Mouse (Mus musculus) liver, embryonic 13.5 days (tissue): Measurements from ENCODE around the gene Bcl11b. TPM values are rescaled to one million over a fixed set of nuclear protein-coding genes. Genes with fewer than 3 reads are reported as not detected.

Source experiments
- ATAC-seq: fragments of 200-750 bp; cut with Nextera tagmentation; 2 replicates; pipeline ENCODE4 v1.8.0; 2017; ENCODE audit warnings: low read depth, mild to moderate bottlenecking, moderate number of reproducible peaks, moderate library complexity
- DNase-seq: peaks from one replicate; pipeline ENCODE4 v3.0.0; 2022
- H3K27ac ChIP-seq: fragments of 300-500 bp; sonication (generic); 2 replicates; pipeline ENCODE4 v1.5.1; 2015; ENCODE audit warnings: moderate library complexity, mild to moderate bottlenecking, inconsistent platforms
- H3K27me3 ChIP-seq: fragments of 300-500 bp; sonication (generic); 2 replicates; pipeline ENCODE4 v1.6.1; 2015; ENCODE audit warnings: mild to moderate bottlenecking, inconsistent platforms
- H3K36me3 ChIP-seq: fragments of 300-500 bp; sonication (generic); 2 replicates; pipeline ENCODE4 v1.6.1; 2015; ENCODE audit warnings: mild to moderate bottlenecking, inconsistent platforms
- H3K4me1 ChIP-seq: fragments of 300-500 bp; sonication (generic); replicated peaks from 2 replicates; pipeline ENCODE4 v1.6.1; 2015; ENCODE audit warnings: inconsistent platforms
- H3K4me2 ChIP-seq: fragments of 300-500 bp; sonication (generic); 2 replicates; pipeline ENCODE4 v1.6.1; 2015; ENCODE audit warnings: inconsistent platforms, mild to moderate bottlenecking, moderate library complexity
- H3K4me3 ChIP-seq: fragments of 300-500 bp; sonication (generic); replicated peaks from 2 replicates; pipeline ENCODE4 v1.5.1; 2015; ENCODE audit warnings: mild to moderate bottlenecking, inconsistent platforms
- H3K9ac ChIP-seq: fragments of 300-500 bp; sonication (generic); 2 replicates; pipeline ENCODE4 v1.6.1; 2015; ENCODE audit warnings: mild to moderate bottlenecking, inconsistent platforms
- H3K9me3 ChIP-seq: fragments of 300-500 bp; sonication (generic); replicated peaks from 2 replicates; pipeline ENCODE4 v1.6.1; 2016; ENCODE audit warnings: inconsistent platforms
- WGBS: fragments of 180-500 bp; shearing (Covaris S2); methylation state at CpG from one replicate; pipeline ENCODE4 v1.1.7; 2015; ENCODE audit not compliant: insufficient replicate concordance; 5-methylcytosine and 5-hydroxymethylcytosine counted together
- polyA plus RNA-seq: library from polyadenylated mRNA; unstranded; fragments of >200 nt; fragmentation: Nextera tagmentation; extraction: Ambion mirVana; gene quantifications from 2 replicates; pipeline ENCODE4 v1.2.1, GENCODE M21; 2015

Gene Bcl11b
- polyA plus RNA-seq, 1 experiment from 2014 or later = 0.08 TPM

- 66% methylated on average over 5 of the region's 5 CpGs for WGBS
- Histone ChIP-seq H3K9ac (no peak overlapping the region), H3K4me2 (no peak overlapping the region), H3K27me3 (no peaks in the 10 kb centered on the region), H3K27ac (no peak overlapping the region), H3K4me3 (no peak overlapping the region), H3K36me3 (no peaks in the 10 kb centered on the region), H3K9me3 (no peaks in the 10 kb centered on the region), H3K4me1 (no peaks in the 10 kb centered on the region)
- no peak for ATAC-seq
- no peak for DNase-seq
These were observed 115.4 kb downstream of the Bcl11b start for GRCm38 (mm10) chr12:107888049-107888448.

GRCm38 (mm10) chr12:107887621-107888020, 115.8 kb downstream of the Bcl11b start:
- H3K4me1 ChIP-seq = no peaks in the 10 kb centered on the region
- 58% methylated on average over 6 of the region's 6 CpGs for WGBS

GRCm38 (mm10) chr12:107884330-107885065, 118.9 kb downstream of the Bcl11b start:
- 30% methylated on average over 6 of the region's 6 CpGs for WGBS
- Histone ChIP-seq H3K4me2 (no peak overlapping the region), H3K4me1 (no peaks in the 10 kb centered on the region), H3K9me3 (no peaks in the 10 kb centered on the region), H3K27me3 (no peaks in the 10 kb centered on the region), H3K27ac (no peak overlapping the region), H3K9ac (no peak overlapping the region), H3K36me3 (no peaks in the 10 kb centered on the region), H3K4me3 (no peak overlapping the region)
- ATAC-seq = no peak
- DNase-seq = no peak

More at GRCm38 (mm10) chr12:107887621-107888020, 115.8 kb downstream of the Bcl11b start:
- DNase-seq (no peak), ATAC-seq (no peak)
- Histone ChIP-seq H3K27ac (no peak overlapping the region), H3K9me3 (no peaks in the 10 kb centered on the region), H3K27me3 (no peaks in the 10 kb centered on the region), H3K9ac (no peak overlapping the region), H3K4me3 (no peak overlapping the region), H3K36me3 (no peaks in the 10 kb centered on the region), H3K4me2 (no peak overlapping the region)

- H3K4me3 ChIP-seq = no peak overlapping the region
- no peak for ATAC-seq
- DNase-seq = no peak
- no peaks in the 10 kb centered on the region for H3K36me3 ChIP-seq
- no peaks in the 10 kb centered on the region for H3K27me3 ChIP-seq
- WGBS = 64% methylated on average over 9 of the region's 9 CpGs
- H3K9ac ChIP-seq = no peak overlapping the region
- no peak overlapping the region for H3K27ac ChIP-seq
- no peaks in the 10 kb centered on the region for H3K9me3 ChIP-seq
- H3K4me1 ChIP-seq = no peaks in the 10 kb centered on the region
- H3K4me2 ChIP-seq = no peak overlapping the region
These were observed 121.7 kb downstream of the Bcl11b start for GRCm38 (mm10) chr12:107881726-107882125.

- Histone ChIP-seq H3K27ac (no peak overlapping the region), H3K36me3 (no peaks in the 10 kb centered on the region), H3K9ac (no peak overlapping the region), H3K27me3 (no peaks in the 10 kb centered on the region), H3K4me3 (no peak overlapping the region), H3K9me3 (0 out of 2 replicates have a peak, but pooled peaks cover 7% of the 10 kb centered on the region), H3K4me2 (no peak overlapping the region), H3K4me1 (no peaks in the 10 kb centered on the region)
- WGBS = 73% methylated on average over 13 of the region's 13 CpGs
- DNase-seq = no peak
- ATAC-seq = no peak
These were observed 122.7 kb downstream of the Bcl11b start for GRCm38 (mm10) chr12:107880748-107881147.

DNA sequence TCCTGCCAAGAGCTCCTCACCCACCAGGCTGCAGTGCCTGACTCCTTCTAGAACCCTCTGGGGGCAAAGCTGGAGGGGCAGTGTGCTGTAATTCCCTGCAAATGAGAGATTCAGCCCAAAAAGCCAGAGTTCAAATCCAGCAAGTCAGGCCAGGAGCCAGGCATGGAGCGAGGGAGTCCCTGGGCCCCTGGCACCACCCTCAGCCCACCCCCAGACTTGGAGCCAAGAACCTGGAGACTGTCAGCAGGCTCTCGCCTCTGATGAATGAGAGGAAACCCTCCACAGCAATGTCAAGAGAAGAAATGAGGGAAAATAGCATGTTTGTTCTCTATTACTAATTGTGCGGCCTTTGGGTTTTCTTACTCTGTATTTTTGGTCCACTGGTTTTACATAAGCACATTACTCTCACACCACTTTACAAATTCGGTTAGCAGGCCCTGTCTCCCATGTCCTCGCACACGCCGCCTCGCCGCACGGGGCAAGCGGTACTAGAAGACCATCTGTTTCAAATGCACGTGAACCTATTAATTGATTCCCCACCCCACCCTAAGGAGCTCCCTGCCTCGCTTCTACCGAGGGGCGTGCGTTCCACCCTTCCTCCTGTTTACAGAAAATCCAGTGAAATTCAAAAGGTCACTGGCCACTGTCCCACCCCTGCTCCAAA, 124.2 kb downstream of the Bcl11b start:
- H3K9ac ChIP-seq = no peak overlapping the region
- no peak for DNase-seq
- no peak overlapping the region for H3K4me3 ChIP-seq
- no peak overlapping the region for H3K27ac ChIP-seq
- WGBS = 83% methylated on average over 16 of the region's 16 CpGs
- H3K36me3 ChIP-seq = no peaks in the 10 kb centered on the region
- no peaks in the 10 kb centered on the region for H3K27me3 ChIP-seq
- H3K9me3 ChIP-seq = 0 out of 2 replicates have a peak, but pooled peaks cover 8% of the 10 kb centered on the region
- ATAC-seq = no peak
- no peaks in the 10 kb centered on the region for H3K4me1 ChIP-seq
- H3K4me2 ChIP-seq = no peak overlapping the region

DNA sequence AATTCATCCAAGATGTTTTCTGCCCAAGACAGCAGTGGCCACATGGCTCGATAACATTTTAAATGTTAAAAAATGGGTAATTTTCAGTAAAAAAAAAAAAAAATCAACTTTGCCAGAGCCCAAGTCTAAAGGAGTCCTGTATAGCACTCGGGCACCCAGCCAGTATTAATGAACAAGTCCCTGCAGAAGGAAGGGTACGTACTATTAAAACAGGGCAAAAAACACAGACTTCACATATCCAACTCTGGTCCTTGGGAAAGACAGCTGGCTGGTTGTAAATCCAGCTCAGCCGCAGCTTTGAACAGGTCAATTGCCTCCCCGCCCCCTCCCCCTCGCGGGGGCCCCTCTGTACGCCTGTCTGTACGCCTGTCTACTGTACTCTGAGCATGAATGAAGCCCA, 127.2 kb downstream of the Bcl11b start:
- Histone ChIP-seq H3K27ac (no peak overlapping the region), H3K4me2 (no peak overlapping the region), H3K9me3 (0 out of 2 replicates have a peak, but pooled peaks cover 8% of the 10 kb centered on the region), H3K4me1 (no peaks in the 10 kb centered on the region), H3K4me3 (no peak overlapping the region), H3K9ac (no peak overlapping the region), H3K27me3 (no peaks in the 10 kb centered on the region), H3K36me3 (no peaks in the 10 kb centered on the region)
- WGBS = 72% methylated on average over 9 of the region's 9 CpGs
- DNase-seq = no peak
- ATAC-seq = no peak

DNA sequence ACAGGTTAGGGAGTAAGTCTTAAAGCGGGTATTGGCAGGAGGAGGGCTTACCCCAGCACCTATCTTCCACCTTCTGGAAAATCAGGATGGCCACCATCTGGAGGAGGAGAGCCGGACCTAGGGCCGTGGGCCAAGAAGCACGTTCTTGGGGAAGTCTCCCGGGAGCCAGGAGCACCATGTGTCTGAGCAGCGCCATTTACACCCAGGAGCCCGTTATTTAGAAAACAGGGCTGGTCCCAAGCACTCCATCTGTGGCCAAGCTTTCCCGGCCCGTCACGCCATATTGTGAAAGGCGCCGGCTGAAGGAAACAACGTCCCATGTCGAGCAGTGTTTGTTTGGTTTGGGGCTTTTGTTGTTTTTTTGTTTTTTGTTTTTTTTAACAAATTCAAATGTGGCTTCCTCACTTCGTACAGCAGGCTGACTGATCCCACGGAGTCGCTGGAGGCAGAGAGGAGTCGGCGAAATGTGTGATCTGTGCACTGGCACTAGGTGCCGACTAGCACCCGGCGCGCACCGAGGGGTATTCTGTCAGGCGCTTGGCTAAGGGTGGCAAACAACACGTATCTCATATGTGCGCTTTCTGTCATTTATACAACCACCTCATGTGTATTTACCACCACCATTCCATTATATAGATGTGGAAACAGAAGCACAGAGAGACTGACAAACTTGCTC, 128.8 kb downstream of the Bcl11b start:
- no peak for ATAC-seq
- Histone ChIP-seq H3K4me3 (no peak overlapping the region), H3K9me3 (0 out of 2 replicates have a peak, but pooled peaks cover 8% of the 10 kb centered on the region), H3K27me3 (no peaks in the 10 kb centered on the region), H3K27ac (no peak overlapping the region), H3K9ac (no peak overlapping the region), H3K4me2 (no peak overlapping the region), H3K36me3 (no peaks in the 10 kb centered on the region), H3K4me1 (no peaks in the 10 kb centered on the region)
- no peak for DNase-seq
- WGBS = 84% methylated on average over 27 of the region's 27 CpGs

- H3K27me3 ChIP-seq = no peaks in the 10 kb centered on the region
- no peak overlapping the region for H3K9ac ChIP-seq
- no peaks in the 10 kb centered on the region for H3K9me3 ChIP-seq
- no peak for DNase-seq
- no peaks in the 10 kb centered on the region for H3K4me1 ChIP-seq
- no peak overlapping the region for H3K4me2 ChIP-seq
- no peak for ATAC-seq
- H3K36me3 ChIP-seq = no peaks in the 10 kb centered on the region
- H3K27ac ChIP-seq = no peak overlapping the region
- WGBS = 72% methylated on average over 20 of the region's 20 CpGs
- no peak overlapping the region for H3K4me3 ChIP-seq
These were observed 133.8 kb downstream of the Bcl11b start for GRCm38 (mm10) chr12:107869526-107870050.

DNA sequence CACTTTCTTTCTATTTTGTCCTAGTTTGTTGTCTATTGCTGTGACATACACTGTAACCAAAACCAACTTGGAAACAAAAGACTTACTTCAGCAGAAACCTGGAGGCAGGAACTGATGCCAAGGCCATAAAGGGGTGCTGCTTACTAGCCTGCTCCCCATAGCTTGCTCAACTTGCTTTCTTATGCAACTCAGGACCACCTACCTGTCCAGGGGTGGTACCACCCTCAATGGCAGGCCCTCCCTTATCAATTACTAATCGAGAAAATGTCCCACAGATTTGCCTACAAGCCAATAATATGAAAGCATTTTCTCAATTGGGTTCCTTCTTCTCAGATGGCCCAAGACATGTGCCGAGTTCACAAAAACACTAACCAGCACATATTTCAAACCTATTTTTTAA, 135.1 kb downstream of the Bcl11b start:
- Histone ChIP-seq H3K9ac (no peak overlapping the region), H3K27ac (no peak overlapping the region), H3K27me3 (no peaks in the 10 kb centered on the region), H3K9me3 (no peaks in the 10 kb centered on the region), H3K4me2 (no peak overlapping the region), H3K4me1 (no peaks in the 10 kb centered on the region), H3K4me3 (no peak overlapping the region), H3K36me3 (no peaks in the 10 kb centered on the region)
- DNase-seq = no peak
- ATAC-seq = no peak
- 54% methylated on average over 2 of the region's 2 CpGs for WGBS
